Mouse (Mus musculus): Measurements from ENCODE around the gene Zfp933. TPM values are rescaled to one million over a fixed set of nuclear protein-coding genes. Genes with fewer than 3 reads are reported as not detected.

The Zfp933 gene
- 18.8 TPM for polyA plus RNA-seq (2014; fragmentation: Illumina TruSeq; extraction: RNeasy Lipid Tissue Mini Kit (QIAGEN cat#74804); ENCODE audit: low replicate concordance)

DNA sequence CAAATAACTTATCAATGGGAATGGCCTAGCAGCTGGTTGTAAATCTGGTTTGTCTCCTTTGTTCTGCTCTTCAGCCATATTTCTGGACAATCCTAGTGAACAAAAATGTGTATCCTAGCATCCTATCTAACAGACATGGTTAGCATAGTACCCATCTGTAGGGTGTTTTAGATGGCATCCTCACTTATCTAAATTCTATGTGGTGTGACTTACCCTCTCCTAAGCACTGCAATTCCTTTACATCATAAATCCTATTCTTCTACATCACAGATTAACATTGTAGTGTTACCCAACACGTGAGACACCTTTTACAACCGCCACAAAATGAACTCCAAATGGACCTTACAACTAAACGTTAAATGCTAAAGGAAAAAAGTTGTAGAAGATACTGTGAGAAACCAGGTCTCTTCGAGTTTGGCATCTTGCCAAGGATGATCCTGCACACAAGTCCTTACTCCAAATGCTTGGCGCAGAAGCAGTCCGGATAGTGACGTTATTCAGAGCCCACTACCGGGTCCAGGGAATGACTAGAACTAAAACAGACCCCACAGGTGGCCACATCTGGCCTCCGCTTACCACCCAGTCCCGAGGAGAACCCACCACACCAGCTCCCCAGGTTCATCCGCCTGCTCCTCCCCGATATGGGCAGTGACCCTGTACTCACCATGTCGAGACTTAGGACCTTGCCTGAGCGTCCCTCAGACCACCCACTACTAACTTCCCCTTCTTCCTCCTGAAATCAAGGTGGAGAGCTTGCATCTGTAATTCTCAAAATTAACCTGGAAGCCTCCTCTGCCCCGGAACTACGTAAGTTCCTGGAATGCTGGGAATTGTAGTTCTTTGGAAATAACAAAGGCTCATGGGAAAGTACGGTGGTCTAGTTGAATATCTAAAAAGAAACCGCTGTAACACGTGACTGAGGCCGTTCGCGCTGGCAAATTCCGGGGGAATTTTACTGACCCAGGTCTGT lies at the start of gene Zfp933:
Gene Zfp933, minus strand, starts transcription at position 753 of the 970 bp plus-strand sequence.

DNA sequence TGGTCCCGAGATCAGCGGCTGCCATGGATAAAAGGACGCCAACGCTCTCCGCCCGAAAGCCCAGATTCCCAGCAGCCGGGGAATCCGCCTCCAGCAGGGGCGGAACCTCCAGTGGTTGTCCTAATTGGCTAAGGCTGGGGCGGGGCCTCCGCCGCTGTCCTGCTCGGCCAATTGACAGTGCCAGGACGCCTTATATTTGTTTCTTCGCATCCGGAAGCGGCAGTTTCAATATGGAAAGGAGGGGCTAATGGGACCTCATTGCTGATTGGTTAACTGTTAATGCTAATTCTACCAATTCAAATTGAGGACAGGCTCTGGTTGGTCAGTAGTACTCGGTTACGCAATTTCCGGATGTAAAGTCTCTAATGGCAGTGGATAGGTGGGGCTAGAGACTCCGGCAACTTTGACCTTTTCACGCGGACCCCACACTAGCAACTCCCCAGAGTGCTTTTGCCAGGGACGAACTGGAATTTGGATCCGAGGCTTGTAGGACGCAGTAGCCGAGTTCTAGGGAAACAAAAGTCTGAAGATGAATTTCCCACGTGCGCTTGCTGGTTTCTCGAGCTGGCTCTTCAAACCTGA lies 20.4 kb upstream of the Zfp933 start, which contains the start of the genes Miip and Fv1:
Gene Miip, minus strand, starts transcription at position 367 of the 582 bp plus-strand sequence.
Gene Fv1, plus strand, starts transcription at position 530 of the 582 bp plus-strand sequence.

DNA sequence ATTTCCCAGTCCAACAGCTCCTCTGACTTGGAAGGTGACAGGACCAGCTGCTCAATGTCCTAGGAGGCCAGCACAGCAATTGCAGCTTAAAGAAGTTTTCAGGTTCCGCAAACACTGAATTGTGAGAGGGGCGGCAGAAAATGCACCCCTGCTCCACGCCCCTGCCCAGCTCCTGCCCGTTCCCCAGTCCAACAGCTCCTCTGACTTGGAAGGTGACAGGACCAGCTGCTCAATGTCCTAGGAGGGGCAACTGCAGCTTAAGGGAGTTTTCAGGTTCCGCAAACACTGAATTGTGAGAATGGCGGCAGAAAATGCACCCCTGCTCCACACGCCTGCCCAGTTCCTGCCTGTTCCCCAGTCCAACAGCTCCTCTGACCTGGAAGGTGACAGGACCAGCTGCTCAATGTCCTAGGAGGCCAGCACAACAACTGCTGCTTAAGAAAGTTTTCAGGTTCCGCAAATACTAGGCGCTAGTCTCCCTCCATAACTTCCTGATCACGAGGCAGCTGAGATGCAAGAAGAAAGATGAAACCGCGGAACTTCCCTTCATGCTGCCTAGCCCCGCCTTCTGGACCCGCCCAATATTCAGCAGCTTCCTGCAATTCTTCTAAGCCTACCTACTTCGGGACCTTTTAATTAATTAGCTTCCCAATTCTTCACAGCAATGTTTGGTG lies 38.7 kb downstream of the Zfp933 start, which contains the start of gene Zfp984:
Gene Zfp984, minus strand, starts transcription at position 497 of the 674 bp plus-strand sequence.

Other genes with a start within 250 kb of the Zfp933 start
- 5.9 TPM for gene Zfp979, start 205.9 kb downstream of the Zfp933 start, polyA plus RNA-seq (2014; fragmentation: Illumina TruSeq; extraction: RNeasy Lipid Tissue Mini Kit (QIAGEN cat#74804); ENCODE audit: low replicate concordance)
- not detected for gene Zfp534, start 145.8 kb downstream of the Zfp933 start, polyA plus RNA-seq (2014; fragmentation: Illumina TruSeq; extraction: RNeasy Lipid Tissue Mini Kit (QIAGEN cat#74804); ENCODE audit: low replicate concordance)
- 106 TPM for gene Zfp984, start 38.6 kb downstream of the Zfp933 start, polyA plus RNA-seq (2014; fragmentation: Illumina TruSeq; extraction: RNeasy Lipid Tissue Mini Kit (QIAGEN cat#74804); ENCODE audit: low replicate concordance)
- not detected for gene Miip, start 20.4 kb upstream of the Zfp933 start, polyA plus RNA-seq (2014; fragmentation: Illumina TruSeq; extraction: RNeasy Lipid Tissue Mini Kit (QIAGEN cat#74804); ENCODE audit: low replicate concordance)
- 5.2 TPM for gene Fv1, start 20.6 kb upstream of the Zfp933 start, polyA plus RNA-seq (2014; fragmentation: Illumina TruSeq; extraction: RNeasy Lipid Tissue Mini Kit (QIAGEN cat#74804); ENCODE audit: low replicate concordance)
- 18.8 TPM for gene Mfn2, start 56.3 kb upstream of the Zfp933 start, polyA plus RNA-seq (2014; fragmentation: Illumina TruSeq; extraction: RNeasy Lipid Tissue Mini Kit (QIAGEN cat#74804); ENCODE audit: low replicate concordance)
- gene Plod1, start 88.4 kb upstream of the Zfp933 start, polyA plus RNA-seq (2014; fragmentation: Illumina TruSeq; extraction: RNeasy Lipid Tissue Mini Kit (QIAGEN cat#74804); ENCODE audit: low replicate concordance) = 0.52 TPM
- 11.4 TPM for gene 2510039O18Rik, start 92.5 kb upstream of the Zfp933 start, polyA plus RNA-seq (2014; fragmentation: Illumina TruSeq; extraction: RNeasy Lipid Tissue Mini Kit (QIAGEN cat#74804); ENCODE audit: low replicate concordance)
- not detected for gene Nppb, start 137.4 kb upstream of the Zfp933 start, polyA plus RNA-seq (2014; fragmentation: Illumina TruSeq; extraction: RNeasy Lipid Tissue Mini Kit (QIAGEN cat#74804); ENCODE audit: low replicate concordance)
- gene Nppa, start 152.4 kb upstream of the Zfp933 start, polyA plus RNA-seq (2014; fragmentation: Illumina TruSeq; extraction: RNeasy Lipid Tissue Mini Kit (QIAGEN cat#74804); ENCODE audit: low replicate concordance) = not detected
- 0.63 TPM for gene Clcn6, start 190.5 kb upstream of the Zfp933 start, polyA plus RNA-seq (2014; fragmentation: Illumina TruSeq; extraction: RNeasy Lipid Tissue Mini Kit (QIAGEN cat#74804); ENCODE audit: low replicate concordance)
- 0.78 TPM for gene Mthfr, start 190.7 kb upstream of the Zfp933 start, polyA plus RNA-seq (2014; fragmentation: Illumina TruSeq; extraction: RNeasy Lipid Tissue Mini Kit (QIAGEN cat#74804); ENCODE audit: low replicate concordance)
- 3.7 TPM for gene Agtrap, start 239.7 kb upstream of the Zfp933 start, polyA plus RNA-seq (2014; fragmentation: Illumina TruSeq; extraction: RNeasy Lipid Tissue Mini Kit (QIAGEN cat#74804); ENCODE audit: low replicate concordance)